Mouse (Mus musculus) small intestine, adult 2 months (tissue): ENCODE data around the gene Samd14.

Experiments used
- CTCF ChIP-seq: fragments of 200-500 bp; IDR thresholded peaks from 2 replicates; pipeline ENCODE4 v1.5.1; 2012; ENCODE audit warnings: low read depth, mild to moderate bottlenecking, control low read depth, inconsistent platforms, low read length, moderate library complexity, mixed read lengths; ENCODE audit not compliant: insufficient replicate concordance, insufficient read length; ENCODE audit errors: extremely low read depth
- POLR2A ChIP-seq: fragments of 200-500 bp; IDR thresholded peaks from 2 replicates; pipeline ENCODE4 v1.6.1; 2012; ENCODE audit warnings: low read depth, mild to moderate bottlenecking, control low read depth, inconsistent platforms, low read length, moderate library complexity

DNA sequence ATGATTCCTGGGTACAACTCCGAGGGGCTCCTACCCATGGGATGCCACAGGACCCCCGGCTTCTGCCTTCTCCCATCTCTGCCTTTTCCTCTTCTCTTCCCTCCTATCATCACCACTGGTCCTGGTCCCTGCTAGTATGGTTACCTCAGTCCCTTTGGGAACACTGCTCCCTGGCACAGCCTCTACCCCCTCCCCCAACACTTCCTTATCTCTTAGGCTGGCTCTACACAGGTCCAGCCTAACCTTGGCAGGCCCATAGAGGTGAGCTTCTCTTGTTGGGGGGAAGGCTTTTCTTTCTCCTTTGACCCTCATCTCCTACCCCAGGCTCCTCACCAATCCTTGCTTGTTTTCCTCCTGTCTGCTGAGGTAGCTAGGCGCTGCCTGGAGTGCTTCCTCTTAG, 5.8 kb downstream of the Samd14 start:
- no peak for TF ChIP-seq POLR2A
- no peak for TF ChIP-seq CTCF
